Mouse (Mus musculus): ENCODE measurements around the gene Adam11.
"Not testable (repeated sequence)": the region's sequence is repeated elsewhere in the genome, so short reads cannot be mapped to it uniquely, and the experiment has no call there.

GRCm38 (mm10) chr11:102714578-102714977 is 46.7 kb upstream of the Adam11 start:
- peak; percentile 62 for TF ChIP-seq CTCF (IDR thresholded peaks at IDR 0.05; ENCODE audit: low read depth)
- TF ChIP-seq EP300 (IDR thresholded peaks at IDR 0.05; ENCODE audit: low read depth): not testable (repeated sequence)
